Mouse (Mus musculus): ENCODE data around the gene Serpina3b. TPM values are rescaled to one million over a fixed set of nuclear protein-coding genes. Genes with fewer than 3 reads are reported as not detected.

Serpina3b gene
- polyA plus RNA-seq, 1 experiment, result not detected

DNA sequence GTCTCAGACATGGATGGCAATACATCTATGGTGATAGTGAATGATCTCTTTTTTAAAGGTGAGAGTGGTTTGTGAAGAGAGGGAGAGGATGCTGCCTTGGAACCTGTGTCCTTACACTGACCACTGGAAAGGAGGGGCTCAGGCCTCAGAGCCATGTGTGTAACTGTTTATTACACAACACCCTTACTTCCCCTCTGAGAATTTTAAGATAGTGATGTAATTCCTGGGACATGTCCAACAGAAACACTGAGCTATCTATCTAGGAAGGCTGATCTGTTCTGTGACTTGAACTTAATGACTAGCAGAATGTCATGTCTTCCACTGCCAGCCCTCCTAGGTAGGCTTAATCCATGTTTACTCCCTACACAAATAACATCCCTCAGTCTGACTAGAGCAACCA, 3.2 kb downstream of the Serpina3b start:
- Histone ChIP-seq H3K9me3 (replicated peaks; ENCODE audit: control insufficient read depth, insufficient read depth, low read length, poor library complexity, severe bottlenecking) (no peaks in the 10 kb centered on the region), H3K9ac (ENCODE audit: low read depth, poor library complexity, severe bottlenecking) (no peak overlapping the region), H3K4me3 (ENCODE audit: low read depth, low read length) (no peak overlapping the region), H3K36me3 (ENCODE audit: control insufficient read depth, insufficient read depth, low read length, poor library complexity, severe bottlenecking) (no peaks in the 10 kb centered on the region), H3K4me1 (ENCODE audit: control insufficient read depth, insufficient read depth, low read length) (no peaks in the 10 kb centered on the region), H3K27ac (ENCODE audit: insufficient read depth, low read length) (no peak overlapping the region), H3K27me3 (ENCODE audit: control insufficient read depth, insufficient read depth, low read length, poor library complexity, severe bottlenecking) (no peaks in the 10 kb centered on the region; the same call in 1 of the 2 replicates)
- TF ChIP-seq EP300 (IDR thresholded peaks at IDR 0.05; ENCODE audit: insufficient read depth, low read depth, low read length) (no peak), CTCF (IDR thresholded peaks at IDR 0.05; ENCODE audit: low read depth, low read length) (no peak), POLR2A (IDR thresholded peaks at IDR 0.05; ENCODE audit: insufficient read depth, low read length) (no peak)

GRCm38 (mm10) chr12:104138216-104138615, 10.4 kb downstream of the Serpina3b start:
- H3K9me3 ChIP-seq (replicated peaks; ENCODE audit: control insufficient read depth, insufficient read depth, low read length, poor library complexity, severe bottlenecking), result no peaks in the 10 kb centered on the region
- no peak overlapping the region for H3K27ac ChIP-seq (ENCODE audit: insufficient read depth, low read length)
- TF ChIP-seq EP300 (IDR thresholded peaks at IDR 0.05; ENCODE audit: insufficient read depth, low read depth, low read length) (no peak), CTCF (IDR thresholded peaks at IDR 0.05; ENCODE audit: low read depth, low read length) (no peak), POLR2A (IDR thresholded peaks at IDR 0.05; ENCODE audit: insufficient read depth, low read length) (no peak)

GRCm38 (mm10) chr12:104140543-104141103, 12.8 kb downstream of the Serpina3b start:
- Histone ChIP-seq H3K9ac (ENCODE audit: low read depth, poor library complexity, severe bottlenecking) (no peak overlapping the region), H3K27ac (ENCODE audit: insufficient read depth, low read length) (no peak overlapping the region), H3K27me3 (ENCODE audit: control insufficient read depth, insufficient read depth, low read length, poor library complexity, severe bottlenecking) (no peaks in the 10 kb centered on the region), H3K4me1 (ENCODE audit: control insufficient read depth, insufficient read depth, low read length) (no peaks in the 10 kb centered on the region), H3K4me3 (ENCODE audit: low read depth, low read length) (no peak overlapping the region), H3K9me3 (replicated peaks; ENCODE audit: control insufficient read depth, insufficient read depth, low read length, poor library complexity, severe bottlenecking) (no peaks in the 10 kb centered on the region), H3K36me3 (ENCODE audit: control insufficient read depth, insufficient read depth, low read length, poor library complexity, severe bottlenecking) (no peaks in the 10 kb centered on the region)
- no peak for TF ChIP-seq CTCF (IDR thresholded peaks at IDR 0.05; ENCODE audit: low read depth, low read length)
- TF ChIP-seq EP300 (IDR thresholded peaks at IDR 0.05; ENCODE audit: insufficient read depth, low read depth, low read length), result no peak
- no peak for TF ChIP-seq POLR2A (IDR thresholded peaks at IDR 0.05; ENCODE audit: insufficient read depth, low read length)

More at GRCm38 (mm10) chr12:104138216-104138615, 10.4 kb downstream of the Serpina3b start:
- Histone ChIP-seq H3K27me3 (ENCODE audit: control insufficient read depth, insufficient read depth, low read length, poor library complexity, severe bottlenecking) (no peaks in the 10 kb centered on the region; the same call in 1 of the 2 replicates), H3K9ac (ENCODE audit: low read depth, poor library complexity, severe bottlenecking) (no peak overlapping the region), H3K4me3 (ENCODE audit: low read depth, low read length) (no peak overlapping the region), H3K4me1 (ENCODE audit: control insufficient read depth, insufficient read depth, low read length) (no peaks in the 10 kb centered on the region), H3K36me3 (ENCODE audit: control insufficient read depth, insufficient read depth, low read length, poor library complexity, severe bottlenecking) (no peaks in the 10 kb centered on the region)

DNA sequence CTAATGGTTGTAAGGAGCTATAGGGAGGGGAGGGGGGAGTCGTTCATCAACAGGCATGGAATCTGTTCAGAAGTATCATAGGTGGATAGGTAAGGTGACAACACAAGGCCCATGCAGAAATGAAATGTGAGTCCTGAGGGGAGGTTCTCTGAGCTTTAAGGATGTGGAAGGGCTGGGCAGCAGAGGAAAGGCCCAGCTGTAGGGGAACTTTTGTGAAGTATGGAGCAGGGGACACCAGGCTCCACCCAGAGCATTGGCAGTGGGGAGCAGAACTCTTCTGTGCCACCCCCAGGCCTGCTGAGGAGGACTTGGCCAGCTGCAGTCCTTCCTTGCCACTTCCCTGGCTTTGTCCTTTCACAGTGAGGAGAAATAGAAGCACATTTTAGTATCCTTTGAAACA, 13.7 kb downstream of the Serpina3b start:
- Histone ChIP-seq H3K9ac (ENCODE audit: low read depth, poor library complexity, severe bottlenecking) (no peak overlapping the region), H3K36me3 (ENCODE audit: control insufficient read depth, insufficient read depth, low read length, poor library complexity, severe bottlenecking) (no peaks in the 10 kb centered on the region), H3K4me3 (ENCODE audit: low read depth, low read length) (no peak overlapping the region), H3K9me3 (replicated peaks; ENCODE audit: control insufficient read depth, insufficient read depth, low read length, poor library complexity, severe bottlenecking) (no peaks in the 10 kb centered on the region), H3K4me1 (ENCODE audit: control insufficient read depth, insufficient read depth, low read length) (no peaks in the 10 kb centered on the region), H3K27me3 (ENCODE audit: control insufficient read depth, insufficient read depth, low read length, poor library complexity, severe bottlenecking) (no peaks in the 10 kb centered on the region), H3K27ac (ENCODE audit: insufficient read depth, low read length) (no peak overlapping the region)
- TF ChIP-seq POLR2A (IDR thresholded peaks at IDR 0.05; ENCODE audit: insufficient read depth, low read length), result no peak
- TF ChIP-seq CTCF (IDR thresholded peaks at IDR 0.05; ENCODE audit: low read depth, low read length), result no peak
- TF ChIP-seq EP300 (IDR thresholded peaks at IDR 0.05; ENCODE audit: insufficient read depth, low read depth, low read length), result no peak

GRCm38 (mm10) chr12:104142427-104142826, 14.6 kb downstream of the Serpina3b start:
- H3K4me3 ChIP-seq (ENCODE audit: low read depth, low read length), result no peak overlapping the region
- H3K9me3 ChIP-seq (replicated peaks; ENCODE audit: control insufficient read depth, insufficient read depth, low read length, poor library complexity, severe bottlenecking), result no peaks in the 10 kb centered on the region
- no peak overlapping the region for H3K27ac ChIP-seq (ENCODE audit: insufficient read depth, low read length)
- H3K36me3 ChIP-seq (ENCODE audit: control insufficient read depth, insufficient read depth, low read length, poor library complexity, severe bottlenecking), result no peaks in the 10 kb centered on the region
- H3K9ac ChIP-seq (ENCODE audit: low read depth, poor library complexity, severe bottlenecking), result no peak overlapping the region
- no peaks in the 10 kb centered on the region for H3K4me1 ChIP-seq (ENCODE audit: control insufficient read depth, insufficient read depth, low read length)
- no peak for TF ChIP-seq CTCF (IDR thresholded peaks at IDR 0.05; ENCODE audit: low read depth, low read length)
- TF ChIP-seq EP300 (IDR thresholded peaks at IDR 0.05; ENCODE audit: insufficient read depth, low read depth, low read length), result no peak
- no peak for TF ChIP-seq POLR2A (IDR thresholded peaks at IDR 0.05; ENCODE audit: insufficient read depth, low read length)
- no peaks in the 10 kb centered on the region for H3K27me3 ChIP-seq (ENCODE audit: control insufficient read depth, insufficient read depth, low read length, poor library complexity, severe bottlenecking)

GRCm38 (mm10) chr12:104143286-104143685, 15.5 kb downstream of the Serpina3b start:
- Histone ChIP-seq H3K27ac (ENCODE audit: insufficient read depth, low read length) (no peak overlapping the region), H3K9ac (ENCODE audit: low read depth, poor library complexity, severe bottlenecking) (no peak overlapping the region), H3K4me3 (ENCODE audit: low read depth, low read length) (no peak overlapping the region), H3K9me3 (replicated peaks; ENCODE audit: control insufficient read depth, insufficient read depth, low read length, poor library complexity, severe bottlenecking) (no peaks in the 10 kb centered on the region), H3K27me3 (ENCODE audit: control insufficient read depth, insufficient read depth, low read length, poor library complexity, severe bottlenecking) (no peaks in the 10 kb centered on the region), H3K4me1 (ENCODE audit: control insufficient read depth, insufficient read depth, low read length) (no peaks in the 10 kb centered on the region), H3K36me3 (ENCODE audit: control insufficient read depth, insufficient read depth, low read length, poor library complexity, severe bottlenecking) (no peaks in the 10 kb centered on the region)
- no peak for TF ChIP-seq CTCF (IDR thresholded peaks at IDR 0.05; ENCODE audit: low read depth, low read length)
- TF ChIP-seq EP300 (IDR thresholded peaks at IDR 0.05; ENCODE audit: insufficient read depth, low read depth, low read length), result no peak
- TF ChIP-seq POLR2A (IDR thresholded peaks at IDR 0.05; ENCODE audit: insufficient read depth, low read length), result no peak
